Mouse (Mus musculus): ENCODE results near the gene Taf15.
A peak's percentile ranks its signal among the peaks of the same experiment; 100 is the strongest.

Gene Taf15

GRCm38 (mm10) chr11:83509521-83509920, 36.6 kb downstream of the Taf15 start:
- Histone ChIP-seq H3K36me3 (ENCODE audit: insufficient read depth, low read length) (peaks cover 39% of the 10 kb centered on the region), H3K4me3 (replicated peaks; ENCODE audit: low read length) (no peak overlapping the region), H3K27me3 (ENCODE audit: insufficient read depth, low read length) (peaks cover 5% of the 10 kb centered on the region), H3K9me3 (ENCODE audit: low read length) (no peaks in the 10 kb centered on the region), H3K4me1 (replicated peaks; ENCODE audit: low read depth, low read length) (no peaks in the 10 kb centered on the region)
- TF ChIP-seq CTCF (conservative IDR thresholded peaks at IDR 0.05; ENCODE audit: low read length) = no peak
- no peak for TF ChIP-seq NANOG (IDR thresholded peaks at IDR 0.05; ENCODE audit: borderline replicate concordance, low read length)
- TF ChIP-seq POU5F1 (IDR thresholded peaks at IDR 0.05; ENCODE audit: borderline replicate concordance, low read length) = no peak

GRCm38 (mm10) chr11:83517153-83517552, 44.3 kb downstream of the Taf15 start:
- Histone ChIP-seq H3K4me3 (replicated peaks; ENCODE audit: low read length) (no peak overlapping the region), H3K4me1 (replicated peaks; ENCODE audit: low read depth, low read length) (peaks cover 17% of the 10 kb centered on the region), H3K9me3 (ENCODE audit: low read length) (no peaks in the 10 kb centered on the region), H3K27me3 (ENCODE audit: insufficient read depth, low read length) (peaks cover 7% of the 10 kb centered on the region), H3K36me3 (ENCODE audit: insufficient read depth, low read length) (no peaks in the 10 kb centered on the region)
- TF ChIP-seq CTCF (conservative IDR thresholded peaks at IDR 0.05; ENCODE audit: low read length) (no peak), POU5F1 (IDR thresholded peaks at IDR 0.05; ENCODE audit: borderline replicate concordance, low read length) (no peak), NANOG (IDR thresholded peaks at IDR 0.05; ENCODE audit: borderline replicate concordance, low read length) (no peak)

GRCm38 (mm10) chr11:83518371-83518770, 45.5 kb downstream of the Taf15 start:
- peak; percentile 39; the same call in 1 of the 2 replicates for TF ChIP-seq NANOG (IDR thresholded peaks at IDR 0.05; ENCODE audit: borderline replicate concordance, low read length)
- no peak for TF ChIP-seq POU5F1 (IDR thresholded peaks at IDR 0.05; ENCODE audit: borderline replicate concordance, low read length)
- Histone ChIP-seq H3K4me3 (replicated peaks; ENCODE audit: low read length) (no peak overlapping the region), H3K36me3 (ENCODE audit: insufficient read depth, low read length) (no peaks in the 10 kb centered on the region), H3K4me1 (replicated peaks; ENCODE audit: low read depth, low read length) (peaks cover 17% of the 10 kb centered on the region), H3K9me3 (ENCODE audit: low read length) (no peaks in the 10 kb centered on the region), H3K27me3 (ENCODE audit: insufficient read depth, low read length) (peaks cover 5% of the 10 kb centered on the region)

GRCm38 (mm10) chr11:83522075-83522474, 49.2 kb downstream of the Taf15 start, which contains the start of gene Heatr9:
Heatr9 (minus strand) TSS chr11:83522175.
- no peak for TF ChIP-seq NANOG (IDR thresholded peaks at IDR 0.05; ENCODE audit: borderline replicate concordance, low read length)
- Histone ChIP-seq H3K9me3 (ENCODE audit: low read length) (no peaks in the 10 kb centered on the region), H3K4me1 (replicated peaks; ENCODE audit: low read depth, low read length) (peaks cover 17% of the 10 kb centered on the region), H3K27me3 (ENCODE audit: insufficient read depth, low read length) (no peaks in the 10 kb centered on the region), H3K36me3 (ENCODE audit: insufficient read depth, low read length) (no peaks in the 10 kb centered on the region), H3K4me3 (replicated peaks; ENCODE audit: low read length) (no peak within 1 kb of the TSS)

GRCm38 (mm10) chr11:83529024-83529423, 56.1 kb downstream of the Taf15 start:
- no peaks in the 10 kb centered on the region for H3K27me3 ChIP-seq (ENCODE audit: insufficient read depth, low read length)
- H3K36me3 ChIP-seq (ENCODE audit: insufficient read depth, low read length) = no peaks in the 10 kb centered on the region
- no peak overlapping the region for H3K4me3 ChIP-seq (replicated peaks; ENCODE audit: low read length)
- TF ChIP-seq CTCF (conservative IDR thresholded peaks at IDR 0.05; ENCODE audit: low read length) = no peak
- TF ChIP-seq NANOG (IDR thresholded peaks at IDR 0.05; ENCODE audit: borderline replicate concordance, low read length) = no peak
- no peak for TF ChIP-seq POU5F1 (IDR thresholded peaks at IDR 0.05; ENCODE audit: borderline replicate concordance, low read length)
- peaks cover 6% of the 10 kb centered on the region; the same call in 1 of the 2 replicates for H3K4me1 ChIP-seq (replicated peaks; ENCODE audit: low read depth, low read length)
- no peaks in the 10 kb centered on the region for H3K9me3 ChIP-seq (ENCODE audit: low read length)

- 0 out of 2 replicates have a peak, but pooled peaks cover 4% of the 10 kb centered on the region for H3K27me3 ChIP-seq (ENCODE audit: insufficient read depth, low read length)
- H3K9me3 ChIP-seq (ENCODE audit: low read length) = no peaks in the 10 kb centered on the region
- peaks cover 12% of the 10 kb centered on the region for H3K4me1 ChIP-seq (replicated peaks; ENCODE audit: low read depth, low read length)
- TF ChIP-seq NANOG (IDR thresholded peaks at IDR 0.05; ENCODE audit: borderline replicate concordance, low read length) = no peak
- TF ChIP-seq POU5F1 (IDR thresholded peaks at IDR 0.05; ENCODE audit: borderline replicate concordance, low read length) = no peak
- no peak for TF ChIP-seq CTCF (conservative IDR thresholded peaks at IDR 0.05; ENCODE audit: low read length)
- H3K36me3 ChIP-seq (ENCODE audit: insufficient read depth, low read length) = no peaks in the 10 kb centered on the region
- H3K4me3 ChIP-seq (replicated peaks; ENCODE audit: low read length) = no peak within 1 kb of the TSS
These were observed 57.5 kb downstream of the Taf15 start, which contains the start of gene Ccl5 for GRCm38 (mm10) chr11:83530360-83530759. Ccl5 (minus strand) TSS chr11:83530518.

GRCm38 (mm10) chr11:83533192-83533591, 60.3 kb downstream of the Taf15 start:
- Histone ChIP-seq H3K36me3 (ENCODE audit: insufficient read depth, low read length) (no peaks in the 10 kb centered on the region), H3K9me3 (ENCODE audit: low read length) (no peaks in the 10 kb centered on the region), H3K27me3 (ENCODE audit: insufficient read depth, low read length) (0 out of 2 replicates have a peak, but pooled peaks cover 6% of the 10 kb centered on the region), H3K4me3 (replicated peaks; ENCODE audit: low read length) (no peak overlapping the region), H3K4me1 (replicated peaks; ENCODE audit: low read depth, low read length) (peaks cover 12% of the 10 kb centered on the region)
- TF ChIP-seq NANOG (IDR thresholded peaks at IDR 0.05; ENCODE audit: borderline replicate concordance, low read length) (no peak), CTCF (conservative IDR thresholded peaks at IDR 0.05; ENCODE audit: low read length) (no peak), POU5F1 (IDR thresholded peaks at IDR 0.05; ENCODE audit: borderline replicate concordance, low read length) (no peak)

- Histone ChIP-seq H3K9me3 (ENCODE audit: low read length) (no peaks in the 10 kb centered on the region), H3K27me3 (ENCODE audit: insufficient read depth, low read length) (0 out of 2 replicates have a peak, but pooled peaks cover 6% of the 10 kb centered on the region), H3K4me3 (replicated peaks; ENCODE audit: low read length) (no peak overlapping the region), H3K4me1 (replicated peaks; ENCODE audit: low read depth, low read length) (peaks cover 12% of the 10 kb centered on the region), H3K36me3 (ENCODE audit: insufficient read depth, low read length) (no peaks in the 10 kb centered on the region)
- no peak for TF ChIP-seq NANOG (IDR thresholded peaks at IDR 0.05; ENCODE audit: borderline replicate concordance, low read length)
- TF ChIP-seq POU5F1 (IDR thresholded peaks at IDR 0.05; ENCODE audit: borderline replicate concordance, low read length) = no peak
- no peak for TF ChIP-seq CTCF (conservative IDR thresholded peaks at IDR 0.05; ENCODE audit: low read length)
These were observed 61.3 kb downstream of the Taf15 start for GRCm38 (mm10) chr11:83534143-83534542.

Measured in E14TG2a.4 (cell line).